Mouse (Mus musculus): ENCODE results near the gene Aff1.

Aff1 gene

GRCm38 (mm10) chr5:103725268-103726149 is 33.3 kb downstream of the Aff1 start:
- in situ Hi-C loops (cut with MboI, MseI), result no loop called here

- in situ Hi-C loops (cut with MboI, MseI), result no loop called here
Measured at GRCm38 (mm10) chr5:103726281-103726938, 34.2 kb downstream of the Aff1 start.

DNA sequence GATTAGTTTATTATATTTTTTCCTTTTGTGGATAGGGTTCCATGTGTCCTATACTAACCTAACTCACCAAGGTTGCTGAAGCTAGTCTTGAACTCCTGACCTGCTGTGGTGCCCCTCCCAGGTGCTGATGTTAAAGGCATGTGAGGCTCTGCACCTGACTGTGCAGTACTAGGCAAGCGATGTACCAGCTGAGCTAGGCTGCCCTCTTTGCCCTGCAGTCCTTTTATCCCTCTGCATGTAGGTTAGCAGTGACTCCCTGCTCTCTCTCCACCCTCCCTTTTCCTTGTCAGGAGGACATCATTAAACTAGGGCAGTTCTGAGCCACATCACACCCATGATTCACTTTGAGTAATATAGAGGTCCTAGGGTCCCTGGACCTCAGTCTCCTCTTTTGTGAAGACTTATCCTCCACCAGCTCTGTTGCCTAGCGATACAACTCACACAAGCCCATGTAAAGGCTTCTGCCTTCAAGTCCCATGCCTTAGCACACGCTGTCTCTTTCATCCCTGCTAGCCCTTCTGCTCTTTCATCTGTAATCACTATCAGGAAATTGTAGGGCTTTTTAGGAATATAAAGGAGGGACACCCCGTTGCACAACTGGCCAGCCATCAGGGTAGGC is 35.7 kb downstream of the Aff1 start:
- in situ Hi-C loops (cut with MboI, MseI), result no loop called here

DNA sequence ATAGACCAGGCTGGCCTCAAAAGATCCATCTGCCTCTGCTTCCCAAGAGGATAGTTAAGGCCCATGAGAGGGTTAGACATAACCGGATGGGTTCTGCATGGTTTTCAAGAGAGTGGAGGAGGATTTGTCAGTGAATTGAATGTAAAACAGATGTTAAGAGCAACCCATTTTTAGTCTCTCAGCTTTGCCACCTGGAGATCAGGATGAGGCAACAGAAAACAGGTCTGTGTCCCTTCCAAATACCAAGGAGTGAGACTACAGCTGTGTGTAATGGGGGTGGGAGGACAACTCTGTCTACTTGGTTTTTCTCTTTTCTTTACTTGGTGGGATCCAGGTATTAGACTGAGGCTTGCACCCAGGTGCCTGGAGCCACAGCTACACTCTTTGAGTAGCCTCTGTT is 37.1 kb downstream of the Aff1 start:
- in situ Hi-C loops (cut with MboI, MseI), result no loop called here

- in situ Hi-C loops (cut with MboI, MseI), result no loop called here
Measured at GRCm38 (mm10) chr5:103730142-103730541, 38.0 kb downstream of the Aff1 start.

- in situ Hi-C loops (cut with MboI, MseI), result no loop called here
Measured at GRCm38 (mm10) chr5:103730727-103731126, 38.6 kb downstream of the Aff1 start.

- in situ Hi-C loops (cut with MboI, MseI), result no loop called here
Measured at GRCm38 (mm10) chr5:103732581-103732980, 40.4 kb downstream of the Aff1 start.

DNA sequence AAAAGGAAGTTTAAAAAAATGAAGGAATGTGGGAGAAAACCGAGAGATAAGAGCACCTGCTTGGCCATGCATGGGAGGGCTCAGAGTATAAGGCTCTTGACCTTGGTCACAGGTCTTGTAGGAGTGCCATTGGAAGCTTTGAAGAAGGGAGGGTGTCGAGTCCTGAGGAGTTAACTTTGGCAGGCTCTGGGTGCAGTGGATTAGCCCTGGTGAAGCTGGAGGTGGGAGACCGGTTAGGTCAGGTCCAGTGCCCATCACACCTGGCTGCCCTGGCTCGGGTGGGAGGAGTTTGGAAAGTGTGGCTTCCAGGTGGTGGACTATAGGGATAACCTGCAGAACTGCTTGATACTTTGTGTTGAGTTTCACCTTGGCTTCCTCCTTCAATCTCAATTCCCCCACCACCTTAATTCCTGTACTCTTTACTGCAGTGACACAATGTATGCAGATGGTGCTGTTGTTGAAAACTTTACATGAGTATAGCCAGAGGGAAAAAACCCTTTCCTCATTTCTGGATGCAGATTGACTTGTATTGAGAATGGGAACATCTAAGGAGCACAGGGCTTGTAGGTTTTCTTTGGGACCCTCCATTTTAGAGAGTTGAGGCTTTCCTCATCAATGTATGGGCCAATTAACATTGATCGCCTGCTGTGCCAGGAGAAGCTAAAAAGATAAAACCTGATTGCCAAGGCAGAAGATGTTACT is 43.4 kb downstream of the Aff1 start:
- in situ Hi-C loops (cut with MboI, MseI), result no loop called here

- in situ Hi-C loops (cut with MboI, MseI), result no loop called here
Measured at GRCm38 (mm10) chr5:103736553-103737207, 44.5 kb downstream of the Aff1 start.

- in situ Hi-C loops (cut with MboI, MseI), result no loop called here
Measured at GRCm38 (mm10) chr5:103737208-103738066, 45.3 kb downstream of the Aff1 start.

GRCm38 (mm10) chr5:103738509-103738908 is 46.3 kb downstream of the Aff1 start:
- in situ Hi-C loops (cut with MboI, MseI), result no loop called here

DNA sequence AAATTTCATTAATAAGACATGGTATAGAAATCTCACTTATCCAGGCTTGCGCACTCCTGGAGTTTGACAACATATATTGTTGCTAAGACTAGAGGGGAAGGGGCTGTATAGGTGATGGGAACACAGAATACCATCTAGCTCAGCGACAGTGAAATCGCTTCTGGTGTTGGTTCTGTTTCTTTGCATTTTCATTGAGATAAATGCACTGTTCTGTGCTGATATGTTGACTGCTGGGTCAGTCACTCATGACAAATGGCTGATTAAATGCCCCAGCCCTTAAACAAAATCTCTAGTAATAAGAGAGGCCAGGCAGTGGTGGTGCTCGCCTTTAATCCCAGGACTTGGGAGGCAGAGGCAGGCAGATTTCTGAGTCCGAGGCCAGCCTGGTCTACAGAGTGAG is 47.0 kb downstream of the Aff1 start:
- in situ Hi-C loops (cut with MboI, MseI), result no loop called here

DNA sequence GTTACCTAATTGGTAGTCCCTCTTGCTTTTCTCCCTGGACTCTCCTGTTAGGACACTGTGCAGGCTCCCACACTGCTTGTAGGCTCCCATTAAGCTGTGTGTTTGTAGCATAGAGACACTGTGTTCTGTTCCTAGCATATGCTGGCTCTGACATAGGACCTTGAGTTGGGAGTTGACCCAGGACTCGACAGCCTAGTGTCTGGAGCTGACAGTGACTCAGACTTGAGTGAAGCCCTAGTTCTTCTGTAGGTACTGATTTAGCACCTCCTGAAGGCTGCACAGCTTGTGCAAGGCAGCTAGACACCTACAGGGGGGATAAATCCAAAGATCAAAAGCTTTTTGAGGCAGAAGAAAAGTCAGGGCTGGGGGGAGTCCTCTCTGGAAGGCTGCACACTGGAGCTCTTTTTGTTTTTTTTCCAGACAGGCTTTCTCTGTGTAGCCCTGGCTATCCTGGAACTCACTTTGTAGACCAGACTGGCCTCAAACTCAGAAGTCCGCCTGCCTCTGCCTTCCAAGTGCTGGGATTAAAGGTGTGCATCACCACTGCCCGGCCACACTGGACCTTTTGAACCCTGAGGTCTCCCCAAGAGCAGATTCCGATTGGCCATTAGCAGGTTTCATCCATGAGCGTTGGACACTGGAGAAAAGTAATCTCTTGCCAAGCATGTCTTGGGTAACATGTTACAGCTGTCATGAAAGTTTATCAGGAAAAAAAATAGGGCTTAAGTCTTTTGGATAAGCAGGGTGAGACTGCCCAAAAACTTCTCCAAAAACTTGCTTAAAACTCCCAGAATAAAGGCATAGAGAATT is 48.1 kb downstream of the Aff1 start:
- in situ Hi-C loops (cut with MboI, MseI), result loop anchor here in 1 of 2 experiments (10.0 kb wide), 1 partner anchor 75 kb away; no protein-coding TSS in a partner anchor

- in situ Hi-C loops (cut with MboI, MseI), result loop anchor here in 1 of 2 experiments (10.0 kb wide), 1 partner anchor 74 kb away; no protein-coding TSS in a partner anchor
Measured at GRCm38 (mm10) chr5:103740903-103741246, 48.7 kb downstream of the Aff1 start.

- in situ Hi-C loops (cut with MboI, MseI), result loop anchor here in 1 of 2 experiments (10.0 kb wide), 1 partner anchor 73 kb away; no protein-coding TSS in a partner anchor
Measured at GRCm38 (mm10) chr5:103741443-103741842, 49.3 kb downstream of the Aff1 start.

GRCm38 (mm10) chr5:103741992-103742391 is 49.8 kb downstream of the Aff1 start:
- in situ Hi-C loops (cut with MboI, MseI), result loop anchor here in 1 of 2 experiments (10.0 kb wide), 1 partner anchor 73 kb away; no protein-coding TSS in a partner anchor

DNA sequence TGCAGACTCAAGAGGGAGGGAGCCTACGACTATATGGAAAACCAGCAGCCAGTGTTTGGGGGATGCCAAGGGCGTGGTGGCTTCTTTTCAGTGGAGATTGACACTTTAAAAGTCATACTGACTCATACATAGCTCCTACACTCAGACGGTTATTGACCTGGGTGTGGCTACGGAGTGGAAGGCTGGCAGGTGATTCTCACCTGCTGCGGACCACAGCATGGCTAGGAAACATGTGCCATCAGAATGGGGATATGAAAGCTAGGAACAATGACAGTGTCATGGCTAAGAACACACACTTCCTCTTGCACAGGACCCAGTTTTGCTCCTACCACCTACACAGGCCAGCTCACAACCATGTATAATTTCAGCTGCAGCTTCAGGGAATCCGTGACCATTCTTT is 52.4 kb downstream of the Aff1 start:
- in situ Hi-C loops (cut with MboI, MseI), result loop anchor here in 1 of 2 experiments (10.0 kb wide), 1 partner anchor 70 kb away; no protein-coding TSS in a partner anchor

- in situ Hi-C loops (cut with MboI, MseI), result loop anchor here in 1 of 2 experiments (10.0 kb wide), 1 partner anchor 69 kb away; no protein-coding TSS in a partner anchor
Measured at GRCm38 (mm10) chr5:103745635-103746034, 53.5 kb downstream of the Aff1 start.

GRCm38 (mm10) chr5:103746561-103747085 is 54.4 kb downstream of the Aff1 start:
- in situ Hi-C loops (cut with MboI, MseI), result loop anchor here in 1 of 2 experiments (10.0 kb wide), 1 partner anchor 68 kb away; no protein-coding TSS in a partner anchor
